Mouse (Mus musculus) heart, embryonic 14.5 days (tissue): ENCODE results near the gene Akt2. TPM values are rescaled to one million over a fixed set of nuclear protein-coding genes. Genes with fewer than 3 reads are reported as not detected.
"Not testable (repeated sequence)": the region's sequence is repeated elsewhere in the genome, so short reads cannot be mapped to it uniquely, and the experiment has no call there.

Experiments
- ATAC-seq: fragments of 200-750 bp; cut with Nextera tagmentation; 2 replicates; pipeline ENCODE4 v1.8.0; 2017; ENCODE audit warnings: low read depth, moderate TSS enrichment; ENCODE audit not compliant: insufficient number of reproducible peaks, insufficient read depth, low FRiP score
- H3K27ac ChIP-seq, 2 experiments: fragments of 200-500 bp in 1 of 2; fragments of 300-500 bp in 1 of 2; sonication (generic) in 1 of 2; replicated peaks in 1 of 2; 2 replicates each; pipeline ENCODE4 v1.5.1; 2012 to 2014; ENCODE audit warnings: low read depth in 2 of 2, low read length in 2 of 2, control low read depth in 1 of 2, mild to moderate bottlenecking in 1 of 2, mixed read lengths in 1 of 2; ENCODE audit not compliant: control insufficient read depth in 1 of 2, insufficient read depth in 1 of 2
- H3K27me3 ChIP-seq: fragments of 300-500 bp; sonication (generic); 2 replicates; pipeline ENCODE4 v1.6.1; 2014; ENCODE audit warnings: mild to moderate bottlenecking, low read length, control low read depth; ENCODE audit not compliant: control insufficient read depth, insufficient read depth
- H3K36me3 ChIP-seq: fragments of 300-500 bp; sonication (generic); 2 replicates; pipeline ENCODE4 v1.6.1; 2014; ENCODE audit warnings: mild to moderate bottlenecking, control low read depth, low read length, mixed read lengths; ENCODE audit not compliant: control insufficient read depth, insufficient read depth
- H3K4me1 ChIP-seq, 2 experiments: fragments of 200-500 bp in 1 of 2; fragments of 300-500 bp in 1 of 2; sonication (generic) in 1 of 2; 2 replicates each; pipeline ENCODE4 v1.6.1; 2012 to 2014; ENCODE audit warnings: low read length in 2 of 2, control low read depth in 1 of 2, mixed read lengths in 1 of 2; ENCODE audit not compliant: control insufficient read depth in 2 of 2, insufficient read depth in 2 of 2
- H3K4me2 ChIP-seq: fragments of 300-500 bp; sonication (generic); 2 replicates; pipeline ENCODE4 v1.6.1; 2014; ENCODE audit warnings: mild to moderate bottlenecking, low read length
- H3K4me3 ChIP-seq, 2 experiments: fragments of 200-500 bp in 1 of 2; fragments of 300-500 bp in 1 of 2; sonication (generic) in 1 of 2; 2 replicates each; pipeline ENCODE4 v1.5.1; 2012 to 2014; ENCODE audit warnings: low read length in 2 of 2, mild to moderate bottlenecking in 2 of 2, control low read depth in 1 of 2, low read depth in 1 of 2, moderate library complexity in 1 of 2; ENCODE audit not compliant: control insufficient read depth in 1 of 2, insufficient read depth in 1 of 2
- H3K9ac ChIP-seq: fragments of 300-500 bp; sonication (generic); 2 replicates; pipeline ENCODE4 v1.6.1; 2014; ENCODE audit warnings: mild to moderate bottlenecking, low read length
- H3K9me3 ChIP-seq: fragments of 300-500 bp; sonication (generic); 2 replicates; pipeline ENCODE4 v1.6.1; 2016; ENCODE audit warnings: low read length, control low read depth; ENCODE audit not compliant: control insufficient read depth
- WGBS: fragments of 180-500 bp; shearing (Covaris S2); extraction: QIAGEN DNeasy Blood & Tissue Kit; methylation state at CpG from one replicate; pipeline ENCODE4 v1.1.7; 2014; 5-methylcytosine and 5-hydroxymethylcytosine counted together
- polyA plus RNA-seq: library from polyadenylated mRNA; unstranded; fragments of >200 nt; fragmentation: Nextera tagmentation; extraction: Ambion mirVana; gene quantifications from 2 replicates; pipeline ENCODE4 v1.2.1, GENCODE M21; 2014

The Akt2 gene
- polyA plus RNA-seq, 1 experiment from 2014 or later = 76.0 TPM

GRCm38 (mm10) chr7:27622234-27622633 is 30.9 kb downstream of the Akt2 start:
- H3K27ac ChIP-seq = no peak overlapping the region
- H3K9ac ChIP-seq = no peak overlapping the region
- no peaks in the 10 kb centered on the region for H3K27me3 ChIP-seq
- H3K4me1 ChIP-seq = no peaks in the 10 kb centered on the region
- ATAC-seq = no peak
- H3K9me3 ChIP-seq = no peaks in the 10 kb centered on the region
- WGBS = 68% methylated on average over 1 of the region's 1 CpGs
- no peak overlapping the region for H3K4me2 ChIP-seq
- no peak overlapping the region for H3K4me3 ChIP-seq
- H3K36me3 ChIP-seq = peaks cover 98% of the 10 kb centered on the region

- Histone ChIP-seq H3K4me2 (no peak overlapping the region), H3K36me3 (peaks cover 97% of the 10 kb centered on the region), H3K9ac (no peak overlapping the region), H3K27me3 (no peaks in the 10 kb centered on the region), H3K27ac (no peak overlapping the region), H3K4me3 (no peak overlapping the region), H3K4me1 (no peaks in the 10 kb centered on the region), H3K9me3 (no peaks in the 10 kb centered on the region)
- ATAC-seq = no peak
Observed at GRCm38 (mm10) chr7:27624967-27625366, 33.6 kb downstream of the Akt2 start.

DNA sequence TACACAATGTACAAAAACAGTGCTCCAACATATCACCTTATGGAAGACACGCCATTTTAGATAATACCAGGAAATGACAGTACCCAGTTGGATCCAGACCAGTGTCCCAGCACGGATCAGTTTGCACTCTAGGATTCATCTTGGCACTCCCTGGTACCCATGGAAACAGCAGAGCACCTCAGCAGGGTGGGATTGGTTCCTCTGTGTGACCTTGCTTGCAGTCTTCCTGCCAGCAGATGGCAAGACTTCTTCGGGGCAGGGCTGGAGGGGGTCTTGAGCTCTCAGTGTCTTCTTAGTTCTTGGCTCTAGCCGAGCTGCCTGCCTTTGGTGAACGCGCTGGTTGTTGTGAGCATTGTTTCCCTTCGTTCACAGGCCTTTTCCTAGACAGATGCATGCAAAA is 36.4 kb downstream of the Akt2 start:
- no peak overlapping the region for H3K4me2 ChIP-seq
- WGBS = 89% methylated on average over 7 of the region's 7 CpGs
- no peaks in the 10 kb centered on the region for H3K4me1 ChIP-seq
- peaks cover 93% of the 10 kb centered on the region for H3K36me3 ChIP-seq
- no peak overlapping the region for H3K9ac ChIP-seq
- no peak overlapping the region for H3K27ac ChIP-seq
- ATAC-seq = no peak
- no peaks in the 10 kb centered on the region for H3K27me3 ChIP-seq
- H3K9me3 ChIP-seq = no peaks in the 10 kb centered on the region
- H3K4me3 ChIP-seq = no peak overlapping the region

- H3K4me1 ChIP-seq = no peaks in the 10 kb centered on the region
- H3K4me2 ChIP-seq = no peak overlapping the region
- no peak overlapping the region for H3K4me3 ChIP-seq
- no peak for ATAC-seq
- no peaks in the 10 kb centered on the region for H3K9me3 ChIP-seq
- no peak overlapping the region for H3K27ac ChIP-seq
- H3K36me3 ChIP-seq = peaks cover 93% of the 10 kb centered on the region
- no peaks in the 10 kb centered on the region for H3K27me3 ChIP-seq
- H3K9ac ChIP-seq = no peak overlapping the region
- WGBS = 95% methylated on average over 6 of the region's 6 CpGs
Observed at GRCm38 (mm10) chr7:27628190-27628589, 36.8 kb downstream of the Akt2 start.

GRCm38 (mm10) chr7:27628816-27629215 is 37.5 kb downstream of the Akt2 start:
- 81% methylated on average over 7 of the region's 7 CpGs for WGBS
- H3K9me3 ChIP-seq, H3K27me3 ChIP-seq, ATAC-seq, H3K4me3 ChIP-seq, H3K4me2 ChIP-seq, H3K27ac ChIP-seq, H3K9ac ChIP-seq, H3K4me1 ChIP-seq: not testable (repeated sequence)
- H3K36me3 ChIP-seq = peaks cover 92% of the 10 kb centered on the region

- Histone ChIP-seq H3K4me1 (no peaks in the 10 kb centered on the region), H3K27ac (no peak overlapping the region), H3K4me2 (no peak overlapping the region), H3K4me3 (no peak overlapping the region), H3K9me3 (no peaks in the 10 kb centered on the region), H3K9ac (no peak overlapping the region), H3K36me3 (peaks cover 90% of the 10 kb centered on the region), H3K27me3 (no peaks in the 10 kb centered on the region)
- WGBS = 96% methylated on average over 4 of the region's 4 CpGs
- ATAC-seq = no peak
Observed at GRCm38 (mm10) chr7:27631439-27631838, 40.1 kb downstream of the Akt2 start.

DNA sequence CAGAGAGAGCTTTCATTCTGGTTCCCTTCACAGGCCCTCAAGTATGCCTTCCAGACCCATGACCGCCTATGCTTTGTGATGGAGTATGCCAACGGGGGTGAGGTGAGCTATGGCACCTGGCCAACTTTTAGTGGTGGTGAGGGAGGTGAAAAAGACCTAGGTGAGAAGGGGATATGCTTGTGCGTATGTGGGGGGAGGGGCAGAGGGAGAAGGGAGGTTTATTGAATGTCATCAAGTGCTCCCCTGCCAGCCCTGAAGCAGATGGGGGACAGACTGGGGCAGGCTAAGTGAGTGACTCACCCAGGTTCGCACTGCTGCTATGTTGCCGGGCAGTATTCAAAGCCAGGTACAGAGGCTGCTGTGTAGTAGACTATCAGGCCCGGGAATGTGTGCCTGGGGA is 41.8 kb downstream of the Akt2 start:
- H3K27ac ChIP-seq = no peak overlapping the region
- no peaks in the 10 kb centered on the region for H3K27me3 ChIP-seq
- H3K36me3 ChIP-seq = peaks cover 88% of the 10 kb centered on the region
- H3K4me1 ChIP-seq = no peaks in the 10 kb centered on the region
- H3K9ac ChIP-seq = no peak overlapping the region
- ATAC-seq = no peak
- 81% methylated on average over 6 of the region's 6 CpGs for WGBS
- no peak overlapping the region for H3K4me2 ChIP-seq
- H3K9me3 ChIP-seq = no peaks in the 10 kb centered on the region
- H3K4me3 ChIP-seq = no peak overlapping the region

GRCm38 (mm10) chr7:27634691-27635090 is 43.3 kb downstream of the Akt2 start:
- no peaks in the 10 kb centered on the region for H3K27me3 ChIP-seq
- peaks cover 73% of the 10 kb centered on the region for H3K36me3 ChIP-seq
- H3K9me3 ChIP-seq = no peaks in the 10 kb centered on the region
- H3K4me2 ChIP-seq = no peak overlapping the region
- no peak overlapping the region for H3K4me3 ChIP-seq
- H3K9ac ChIP-seq = no peak overlapping the region
- no peaks in the 10 kb centered on the region for H3K4me1 ChIP-seq
- ATAC-seq = no peak
- WGBS = 93% methylated on average over 6 of the region's 6 CpGs
- no peak overlapping the region for H3K27ac ChIP-seq
